Mouse (Mus musculus): Measurements from ENCODE around the gene Tmem39a. TPM values are rescaled to one million over a fixed set of nuclear protein-coding genes. Genes with fewer than 3 reads are reported as not detected.

The Tmem39a gene
- total and polyA plus RNA-seq, 3 experiments: 38.1 to 352 (median 116) TPM

- Histone ChIP-seq H3K9me3 (replicated peaks; ENCODE audit: insufficient read depth, low read length) (no peaks in the 10 kb centered on the region), H3K27me3 (ENCODE audit: control insufficient read depth in 1 of 2, insufficient read depth in 2 of 2, low read length in 2 of 2) (peaks cover 2 to 3% of the 10 kb centered on the region in 2 experiments; a peak in 3 of 4 replicates), H3K27ac (ENCODE audit: control insufficient read depth, low read depth, low read length) (no peak overlapping the region), H3K4me1 (ENCODE audit: control insufficient read depth in 1 of 2, insufficient read depth in 2 of 2, low read length in 2 of 2) (no peaks in the 10 kb centered on the region), H3K9ac (ENCODE audit: control insufficient read depth, low read depth, low read length, poor library complexity, severe bottlenecking) (no peak overlapping the region), H3K36me3 (ENCODE audit: control insufficient read depth in 1 of 2, insufficient read depth in 2 of 2, low read length in 2 of 2) (no peaks in the 10 kb centered on the region), H3K79me2 (ENCODE audit: control insufficient read depth, insufficient read depth, low read length, poor library complexity) (no peaks in the 10 kb centered on the region), H3K4me3 (ENCODE audit: control insufficient read depth in 1 of 2, insufficient read depth in 1 of 2, low read depth in 2 of 2, low read length in 2 of 2) (no peak overlapping the region)
- TF ChIP-seq USF1 (IDR thresholded peaks at IDR 0.05; ENCODE audit: low read depth, low read length) (no peak), POLR2A (IDR thresholded peaks at IDR 0.05; ENCODE audit: control insufficient read depth in 1 of 2, insufficient read depth in 1 of 2, low read depth in 1 of 2, low read length in 2 of 2, poor library complexity in 1 of 2) (no peak), MEF2A (IDR thresholded peaks at IDR 0.05; ENCODE audit: extremely low read depth, insufficient replicate concordance, low read depth, low read length, poor library complexity, severe bottlenecking) (no peak), NRF1 (IDR thresholded peaks at IDR 0.05; ENCODE audit: insufficient read depth, low read depth, low read length, poor library complexity, severe bottlenecking) (no peak), MAFK (IDR thresholded peaks at IDR 0.05; ENCODE audit: borderline replicate concordance, low read depth, low read length) (no peak), TAL1 (IDR thresholded peaks at IDR 0.05; ENCODE audit: low read length) (no peak), UBTF (IDR thresholded peaks at IDR 0.05; ENCODE audit: borderline replicate concordance, insufficient read depth, low read depth, low read length) (no peak), ZMIZ1 (IDR thresholded peaks at IDR 0.05; ENCODE audit: low read depth, low read length) (no peak)
- no peak for DNase-seq (ENCODE audit: low read depth, low spot score)
Observed at GRCm38 (mm10) chr16:38625811-38626369, 67.4 kb downstream of the Tmem39a start.

- no peaks in the 10 kb centered on the region for H3K79me2 ChIP-seq (ENCODE audit: control insufficient read depth, insufficient read depth, low read length, poor library complexity)
- no peak overlapping the region for H3K4me3 ChIP-seq (ENCODE audit: control insufficient read depth in 1 of 2, insufficient read depth in 1 of 2, low read depth in 2 of 2, low read length in 2 of 2)
- peaks cover 3 to 4% of the 10 kb centered on the region in 2 experiments; a peak in 2 of 4 replicates for H3K27me3 ChIP-seq (ENCODE audit: control insufficient read depth in 1 of 2, insufficient read depth in 2 of 2, low read length in 2 of 2)
- H3K9ac ChIP-seq (ENCODE audit: control insufficient read depth, low read depth, low read length, poor library complexity, severe bottlenecking): no peak overlapping the region
- no peak overlapping the region for H3K27ac ChIP-seq (ENCODE audit: control insufficient read depth, low read depth, low read length)
- H3K4me1 ChIP-seq (ENCODE audit: control insufficient read depth in 1 of 2, insufficient read depth in 2 of 2, low read length in 2 of 2): no peaks in the 10 kb centered on the region; a peak in 1 of 4 replicates
- TF ChIP-seq USF2 (IDR thresholded peaks at IDR 0.05; ENCODE audit: borderline replicate concordance in 1 of 2, insufficient read depth in 1 of 2, low read depth in 1 of 2, low read length in 2 of 2): no peak
- TF ChIP-seq MAX (IDR thresholded peaks at IDR 0.05; ENCODE audit: low read length): peak; percentile 78
- no peak for TF ChIP-seq MAFK (IDR thresholded peaks at IDR 0.05; ENCODE audit: borderline replicate concordance, low read depth, low read length)
- no peak for TF ChIP-seq MYB (IDR thresholded peaks at IDR 0.05; ENCODE audit: low read depth, low read length)
- TF ChIP-seq ZC3H11A (IDR thresholded peaks at IDR 0.05; ENCODE audit: low read depth, low read length): 0 out of 2 replicates have a peak, but pooled peaks have one; percentile 26
- no peak for TF ChIP-seq HCFC1 (IDR thresholded peaks at IDR 0.05; ENCODE audit: low read depth, low read length)
- peak; percentile 32; the same call in 1 of the 2 replicates for TF ChIP-seq BHLHE40 (IDR thresholded peaks at IDR 0.05; ENCODE audit: borderline replicate concordance, low read depth, low read length)
- TF ChIP-seq CTCF (IDR thresholded peaks at IDR 0.05 in 2 of 3, conservative IDR thresholded peaks at IDR 0.05 in 1 of 3; ENCODE audit: control insufficient read depth in 1 of 3, insufficient read depth in 1 of 3, low read depth in 2 of 3, low read length in 3 of 3, poor library complexity in 1 of 3, severe bottlenecking in 1 of 3): peak; percentile 55 to 83 (median 69)
- TF ChIP-seq MYC (IDR thresholded peaks at IDR 0.05; ENCODE audit: low read depth, low read length): peak; percentile 88
- TF ChIP-seq SMC3 (IDR thresholded peaks at IDR 0.05; ENCODE audit: low read depth, low read length): peak; percentile 62
- TF ChIP-seq USF1 (IDR thresholded peaks at IDR 0.05; ENCODE audit: low read depth, low read length): peak; percentile 57; the same call in 1 of the 2 replicates
- peak; percentile 65 for TF ChIP-seq RAD21 (IDR thresholded peaks at IDR 0.05; ENCODE audit: low read depth, low read length)
- DNase-seq (ENCODE audit: low read depth, low spot score): peak; percentile 52
- no peaks in the 10 kb centered on the region for H3K9me3 ChIP-seq (replicated peaks; ENCODE audit: insufficient read depth, low read length)
- no peaks in the 10 kb centered on the region for H3K36me3 ChIP-seq (ENCODE audit: control insufficient read depth in 1 of 2, insufficient read depth in 2 of 2, low read length in 2 of 2)
Observed at GRCm38 (mm10) chr16:38632147-38632546, 73.6 kb downstream of the Tmem39a start.

All from MEL (cell line).